Mouse (Mus musculus): ENCODE results near the gene Agk. TPM values are rescaled to one million over a fixed set of nuclear protein-coding genes. Genes with fewer than 3 reads are reported as not detected.

The Agk gene
- total and polyA plus RNA-seq, 3 experiments = 29.7 to 29.9 TPM; not detected in 1

GRCm38 (mm10) chr6:40436047-40436483, 111.1 kb downstream of the Agk start, which contains the start of gene E330009J07Rik (continued):
- TF ChIP-seq MXI1 (IDR thresholded peaks at IDR 0.05; ENCODE audit: low read depth, low read length) = no peak

GRCm38 (mm10) chr6:40438936-40439335, 114.0 kb downstream of the Agk start, which contains the start of gene Wee2:
Wee2 (plus strand) TSS chr6:40439088.
- no peak within 1 kb of the TSS for H3K4me3 ChIP-seq (ENCODE audit: control insufficient read depth in 1 of 2, insufficient read depth in 1 of 2, low read depth in 2 of 2, low read length in 2 of 2)
- H3K27ac ChIP-seq (ENCODE audit: control insufficient read depth, low read depth, low read length) = no peak within 1 kb of the TSS
- H3K9me3 ChIP-seq (replicated peaks; ENCODE audit: insufficient read depth, low read length) = no peaks in the 10 kb centered on the region
- no peak within 1 kb of the TSS for H3K9ac ChIP-seq (ENCODE audit: control insufficient read depth, low read depth, low read length, poor library complexity, severe bottlenecking)
- TF ChIP-seq NELFE (IDR thresholded peaks at IDR 0.05; ENCODE audit: low read depth, low read length) (no peak), USF1 (IDR thresholded peaks at IDR 0.05; ENCODE audit: low read depth, low read length) (no peak), MAX (IDR thresholded peaks at IDR 0.05; ENCODE audit: low read length) (no peak), TBP (IDR thresholded peaks at IDR 0.05; ENCODE audit: low read depth, low read length) (no peak), ZKSCAN1 (IDR thresholded peaks at IDR 0.05; ENCODE audit: low read depth, low read length) (no peak), E2F4 (IDR thresholded peaks at IDR 0.05; ENCODE audit: borderline replicate concordance, low read depth, low read length) (no peak), RCOR1 (IDR thresholded peaks at IDR 0.05; ENCODE audit: low read depth, low read length) (no peak), ZC3H11A (IDR thresholded peaks at IDR 0.05; ENCODE audit: low read depth, low read length) (no peak), TAL1 (IDR thresholded peaks at IDR 0.05; ENCODE audit: low read length) (no peak), ZNF384 (IDR thresholded peaks at IDR 0.05; ENCODE audit: low read depth, low read length) (no peak), CHD1 (IDR thresholded peaks at IDR 0.05; ENCODE audit: low read depth, low read length) (no peak), MYC (IDR thresholded peaks at IDR 0.05; ENCODE audit: low read depth, low read length) (no peak), SMC3 (IDR thresholded peaks at IDR 0.05; ENCODE audit: low read depth, low read length) (no peak), MXI1 (IDR thresholded peaks at IDR 0.05; ENCODE audit: low read depth, low read length) (no peak)
- H3K36me3 ChIP-seq (ENCODE audit: control insufficient read depth in 1 of 2, insufficient read depth in 2 of 2, low read length in 2 of 2) = peaks cover 0 to 4% of the 10 kb centered on the region in 2 experiments; a peak in 1 of 4 replicates
- H3K79me2 ChIP-seq (ENCODE audit: control insufficient read depth, insufficient read depth, low read length, poor library complexity) = no peaks in the 10 kb centered on the region; the same call in 1 of the 2 replicates
- no peak for DNase-seq (ENCODE audit: low read depth, low spot score)
- H3K27me3 ChIP-seq (ENCODE audit: control insufficient read depth in 1 of 2, insufficient read depth in 2 of 2, low read length in 2 of 2) = peaks cover 3 to 10% of the 10 kb centered on the region in 2 experiments
- H3K4me1 ChIP-seq (ENCODE audit: control insufficient read depth in 1 of 2, insufficient read depth in 2 of 2, low read length in 2 of 2) = no peaks in the 10 kb centered on the region

- H3K79me2 ChIP-seq (ENCODE audit: control insufficient read depth, insufficient read depth, low read length, poor library complexity) = no peaks in the 10 kb centered on the region; the same call in 1 of the 2 replicates
- no peak overlapping the region for H3K4me3 ChIP-seq (ENCODE audit: control insufficient read depth in 1 of 2, insufficient read depth in 1 of 2, low read depth in 2 of 2, low read length in 2 of 2)
- TF ChIP-seq TAL1 (IDR thresholded peaks at IDR 0.05; ENCODE audit: low read length) (no peak), EP300 (IDR thresholded peaks at IDR 0.05; ENCODE audit: low read depth in 1 of 2, low read length in 2 of 2) (no peak)
- peaks cover 0 to 4% of the 10 kb centered on the region in 2 experiments; a peak in 1 of 4 replicates for H3K36me3 ChIP-seq (ENCODE audit: control insufficient read depth in 1 of 2, insufficient read depth in 2 of 2, low read length in 2 of 2)
- H3K9ac ChIP-seq (ENCODE audit: control insufficient read depth, low read depth, low read length, poor library complexity, severe bottlenecking) = no peak overlapping the region
- no peaks in the 10 kb centered on the region for H3K9me3 ChIP-seq (replicated peaks; ENCODE audit: insufficient read depth, low read length)
- H3K27me3 ChIP-seq (ENCODE audit: control insufficient read depth in 1 of 2, insufficient read depth in 2 of 2, low read length in 2 of 2) = peaks cover 6 to 12% of the 10 kb centered on the region in 2 experiments
- DNase-seq (ENCODE audit: low read depth, low spot score) = no peak
- no peaks in the 10 kb centered on the region for H3K4me1 ChIP-seq (ENCODE audit: control insufficient read depth in 1 of 2, insufficient read depth in 2 of 2, low read length in 2 of 2)
- no peak overlapping the region for H3K27ac ChIP-seq (ENCODE audit: control insufficient read depth, low read depth, low read length)
These were observed 114.8 kb downstream of the Agk start for GRCm38 (mm10) chr6:40439731-40440130.
